Mouse (Mus musculus): ENCODE results near the gene Hectd4.

DNA sequence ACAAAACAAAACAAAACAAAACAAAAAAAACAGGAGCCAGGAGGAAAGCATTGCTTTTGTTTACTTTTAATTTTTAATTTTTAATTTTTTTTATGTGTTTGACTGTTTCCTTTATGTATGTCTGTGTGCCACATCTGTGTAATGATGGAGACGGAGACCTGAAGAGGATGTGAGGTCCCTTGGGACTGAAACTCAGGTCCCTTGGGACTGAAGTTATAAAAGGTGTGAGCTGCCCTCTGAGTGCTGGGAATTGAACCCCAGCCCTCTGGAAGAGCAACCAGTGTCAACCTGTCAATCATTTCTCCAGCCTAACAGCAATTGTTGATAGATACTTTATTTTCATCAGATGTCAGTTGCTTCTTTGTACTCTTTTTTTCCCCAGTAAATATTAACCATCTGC, 829 bp upstream of the Hectd4 start:
- no peak for TF ChIP-seq CTCF (IDR thresholded peaks at IDR 0.05; ENCODE audit: extremely low read depth, insufficient read depth, low read length)
- no peak for TF ChIP-seq POLR2A (IDR thresholded peaks at IDR 0.05; ENCODE audit: extremely low read depth, insufficient read depth, low read length)
